Mouse (Mus musculus) thymus, adult 2 months (tissue): ENCODE data around the gene Ralb.

Experiments
- CTCF ChIP-seq: fragments of 200-500 bp; IDR thresholded peaks from 2 replicates; pipeline ENCODE4 v1.5.1; 2012; ENCODE audit warnings: mild to moderate bottlenecking, control low read depth, low read length, moderate library complexity, borderline replicate concordance; ENCODE audit not compliant: control insufficient read depth, poor library complexity, insufficient read depth; ENCODE audit errors: extremely low read depth
- POLR2A ChIP-seq: fragments of 200-500 bp; IDR thresholded peaks from 2 replicates; pipeline ENCODE4 v1.6.1; 2012; ENCODE audit warnings: mild to moderate bottlenecking, low read length, control low read depth, moderate library complexity; ENCODE audit not compliant: control insufficient read depth, poor library complexity, insufficient read depth; ENCODE audit errors: extremely low read depth

GRCm38 (mm10) chr1:119541570-119541969 is 37.0 kb upstream of the Ralb start:
- TF ChIP-seq CTCF (no peak), POLR2A (no peak)
